Mouse (Mus musculus): ENCODE results near the gene Slc15a2. TPM values are rescaled to one million over a fixed set of nuclear protein-coding genes. Genes with fewer than 3 reads are reported as not detected.

Gene Slc15a2
- polyA plus RNA-seq, 1 experiment from 2014 or later = 1.8 TPM

DNA sequence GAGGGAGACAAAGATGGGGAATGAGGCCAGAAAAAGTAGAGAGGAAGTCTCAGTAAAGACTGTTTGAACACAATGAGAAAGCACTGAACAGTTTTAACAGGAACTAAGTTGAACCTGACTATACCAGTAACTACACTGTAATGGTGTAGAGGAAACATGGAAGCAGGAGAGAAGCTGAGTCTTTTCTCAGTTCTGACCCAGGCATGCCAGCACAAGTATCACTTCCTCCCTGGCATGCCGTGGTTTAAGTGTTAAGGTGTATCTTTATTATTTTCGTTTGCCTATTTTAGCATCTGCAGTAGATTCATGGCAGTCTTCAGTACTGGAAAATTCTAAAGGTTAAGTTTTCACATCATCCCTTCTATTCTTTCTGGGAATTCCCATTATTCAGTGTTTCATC, 10.2 kb upstream of the Slc15a2 start:
- Histone ChIP-seq H3K36me3 (replicated peaks) (no peaks in the 10 kb centered on the region), H3K4me1 (no peaks in the 10 kb centered on the region), H3K4me3 (no peak overlapping the region), H3K27ac (no peak overlapping the region), H3K9me3 (no peaks in the 10 kb centered on the region), H3K27me3 (ENCODE audit: poor library complexity, severe bottlenecking) (no peaks in the 10 kb centered on the region)
- no peak for DNase-seq (ENCODE audit: extremely low spot score, low spot score)
- WGBS = 74% methylated on average over 2 of the region's 2 CpGs

DNA sequence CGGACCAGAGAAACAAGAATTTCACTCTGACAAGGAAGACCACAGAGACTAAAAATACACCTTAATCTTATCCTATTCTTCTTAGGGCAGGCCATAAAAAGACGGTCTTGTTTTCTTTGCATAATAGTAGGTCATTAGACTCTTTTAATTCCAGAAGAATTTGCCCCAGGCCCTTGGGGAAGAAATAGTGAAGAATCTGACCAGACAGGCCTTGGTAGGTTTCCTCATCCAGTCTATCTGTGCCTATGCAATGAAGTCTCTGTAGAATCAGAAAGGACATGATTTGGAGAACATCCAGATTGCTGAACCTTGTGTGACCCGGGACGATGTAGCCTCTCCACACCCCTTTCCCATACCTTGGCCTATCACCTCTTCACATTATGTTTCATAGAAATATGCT, 5.4 kb upstream of the Slc15a2 start:
- 88% methylated on average over 4 of the region's 4 CpGs for WGBS
- Histone ChIP-seq H3K27me3 (ENCODE audit: poor library complexity, severe bottlenecking) (no peaks in the 10 kb centered on the region), H3K4me1 (no peaks in the 10 kb centered on the region), H3K4me3 (no peak overlapping the region), H3K9me3 (no peaks in the 10 kb centered on the region), H3K27ac (no peak overlapping the region), H3K36me3 (replicated peaks) (no peaks in the 10 kb centered on the region)
- DNase-seq (ENCODE audit: extremely low spot score, low spot score) = no peak

DNA sequence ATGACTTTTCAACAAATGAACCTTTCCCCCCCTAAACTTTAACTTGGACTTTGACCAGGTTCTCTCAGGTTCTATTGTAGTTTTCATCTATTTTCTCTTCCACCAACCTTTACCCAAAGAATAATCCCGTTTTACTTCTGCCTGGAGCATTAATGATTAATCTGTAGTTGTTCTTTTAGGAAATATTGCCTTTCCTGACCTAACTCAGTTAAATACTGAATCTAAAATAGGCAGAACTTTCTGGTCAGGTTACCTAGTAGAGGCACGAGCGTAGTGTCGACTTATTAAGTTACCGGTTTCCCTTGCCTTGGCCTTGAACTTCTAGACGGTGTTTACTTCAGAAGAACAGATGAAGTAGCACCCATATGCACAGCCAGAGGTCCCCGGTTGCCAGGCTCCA, 1.7 kb upstream of the Slc15a2 start:
- WGBS = 90% methylated on average over 7 of the region's 7 CpGs
- Histone ChIP-seq H3K4me1 (no peaks in the 10 kb centered on the region), H3K36me3 (replicated peaks) (no peaks in the 10 kb centered on the region), H3K4me3 (no peak overlapping the region), H3K27ac (no peak overlapping the region), H3K9me3 (no peaks in the 10 kb centered on the region), H3K27me3 (ENCODE audit: poor library complexity, severe bottlenecking) (no peaks in the 10 kb centered on the region)
- no peak for DNase-seq (ENCODE audit: extremely low spot score, low spot score)

DNA sequence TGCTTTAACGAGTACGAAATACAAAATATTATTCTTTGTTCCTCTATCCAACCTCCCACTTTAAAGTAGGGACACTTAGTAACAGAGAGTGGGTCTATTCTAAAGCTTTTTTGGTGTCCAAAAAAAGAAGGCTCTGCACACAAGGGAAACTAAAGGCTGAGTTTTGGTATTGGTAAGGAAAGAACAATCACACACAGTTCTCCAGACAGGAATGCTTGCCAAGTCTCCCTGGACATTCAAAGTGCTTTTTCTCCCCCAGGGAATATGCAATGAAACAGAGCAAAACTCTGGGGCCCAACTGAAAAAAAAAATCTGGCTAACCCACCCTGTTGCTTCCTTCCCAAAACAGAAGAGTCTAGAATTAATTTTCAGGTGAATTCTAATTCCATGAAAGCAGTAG, 616 bp downstream of the Slc15a2 start:
- DNase-seq (ENCODE audit: extremely low spot score, low spot score) = no peak

DNA sequence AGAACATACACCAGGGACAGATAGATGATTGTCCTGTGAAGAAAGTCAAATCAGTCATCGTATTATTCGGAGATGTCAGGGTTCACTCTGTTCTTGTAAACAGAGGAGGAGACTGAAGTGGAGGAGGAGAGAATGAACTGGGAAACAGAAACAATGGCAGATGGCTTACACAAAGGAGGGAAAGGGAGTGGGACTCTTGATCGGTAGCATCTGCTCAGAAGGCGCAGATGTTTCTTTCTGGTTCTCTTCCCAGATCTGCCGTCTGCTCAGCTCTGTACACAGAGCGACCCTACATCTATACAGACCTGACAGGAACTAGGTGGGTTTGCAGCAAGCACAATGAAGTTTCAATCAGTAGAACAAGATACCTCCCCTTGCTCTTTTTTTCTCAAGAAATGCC, 9.1 kb downstream of the Slc15a2 start:
- Histone ChIP-seq H3K36me3 (replicated peaks) (no peaks in the 10 kb centered on the region), H3K4me1 (peaks cover 6% of the 10 kb centered on the region), H3K27me3 (ENCODE audit: poor library complexity, severe bottlenecking) (no peaks in the 10 kb centered on the region), H3K27ac (no peak overlapping the region), H3K4me3 (no peak overlapping the region), H3K9me3 (no peaks in the 10 kb centered on the region)
- 93% methylated on average over 6 of the region's 6 CpGs for WGBS
- DNase-seq (ENCODE audit: extremely low spot score, low spot score) = no peak

More for the DNA sequence above, 616 bp downstream of the Slc15a2 start:
- H3K27ac ChIP-seq = no peak overlapping the region
- H3K36me3 ChIP-seq (replicated peaks) = no peaks in the 10 kb centered on the region
- 92% methylated on average over 2 of the region's 2 CpGs for WGBS
- H3K27me3 ChIP-seq (ENCODE audit: poor library complexity, severe bottlenecking) = no peaks in the 10 kb centered on the region
- H3K4me3 ChIP-seq = no peak overlapping the region
- H3K4me1 ChIP-seq = no peaks in the 10 kb centered on the region
- no peaks in the 10 kb centered on the region for H3K9me3 ChIP-seq

DNA sequence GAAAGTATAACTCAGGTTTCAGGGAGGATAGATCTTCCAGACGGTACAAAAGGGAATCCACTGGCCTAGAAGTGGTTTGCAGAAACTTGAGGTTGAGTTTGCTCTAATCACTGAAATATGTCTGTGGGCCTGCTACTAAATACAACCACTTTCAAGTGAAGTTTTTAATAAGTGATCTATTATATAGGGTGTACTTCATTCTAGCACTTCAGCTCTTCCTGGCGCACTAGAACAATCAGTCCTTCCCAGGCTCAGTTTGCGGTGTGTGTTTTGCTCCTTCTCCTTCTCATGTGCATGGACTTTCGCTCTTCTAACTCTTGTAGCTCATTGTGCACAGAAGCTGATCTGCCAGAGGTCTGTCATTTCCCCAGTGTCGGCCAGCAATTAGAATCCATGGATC, 11.8 kb downstream of the Slc15a2 start:
- no peak overlapping the region for H3K4me3 ChIP-seq
- no peaks in the 10 kb centered on the region for H3K9me3 ChIP-seq
- no peaks in the 10 kb centered on the region for H3K27me3 ChIP-seq (ENCODE audit: poor library complexity, severe bottlenecking)
- H3K27ac ChIP-seq = no peak overlapping the region
- no peak for DNase-seq (ENCODE audit: extremely low spot score, low spot score)
- peaks cover 6% of the 10 kb centered on the region for H3K4me1 ChIP-seq
- H3K36me3 ChIP-seq (replicated peaks) = no peaks in the 10 kb centered on the region
- WGBS = 95% methylated on average over 5 of the region's 5 CpGs

DNA sequence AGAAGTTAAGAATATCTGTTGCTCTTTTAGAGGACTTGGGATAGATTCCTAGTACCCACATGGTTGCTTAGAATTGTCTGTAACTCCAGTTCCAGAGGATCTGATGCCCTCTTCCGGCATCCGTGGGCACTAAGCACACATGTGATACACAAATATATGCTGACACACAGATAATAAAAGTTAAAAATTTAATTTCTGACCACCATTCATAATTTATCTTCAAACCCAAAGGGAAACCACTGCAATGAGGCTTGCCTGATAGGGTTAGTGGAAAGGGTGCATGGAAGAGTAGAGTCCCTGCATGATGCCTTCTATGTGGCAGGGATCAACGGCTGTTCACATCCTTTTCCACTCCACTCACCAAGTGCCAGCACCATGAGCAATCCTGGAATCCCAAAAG, 13.1 kb downstream of the Slc15a2 start:
- Histone ChIP-seq H3K27me3 (ENCODE audit: poor library complexity, severe bottlenecking) (no peaks in the 10 kb centered on the region), H3K27ac (no peak overlapping the region), H3K4me3 (no peak overlapping the region), H3K9me3 (no peaks in the 10 kb centered on the region), H3K4me1 (peaks cover 6% of the 10 kb centered on the region), H3K36me3 (replicated peaks) (no peaks in the 10 kb centered on the region)
- 91% methylated on average over 3 of the region's 3 CpGs for WGBS
- no peak for DNase-seq (ENCODE audit: extremely low spot score, low spot score)

DNA sequence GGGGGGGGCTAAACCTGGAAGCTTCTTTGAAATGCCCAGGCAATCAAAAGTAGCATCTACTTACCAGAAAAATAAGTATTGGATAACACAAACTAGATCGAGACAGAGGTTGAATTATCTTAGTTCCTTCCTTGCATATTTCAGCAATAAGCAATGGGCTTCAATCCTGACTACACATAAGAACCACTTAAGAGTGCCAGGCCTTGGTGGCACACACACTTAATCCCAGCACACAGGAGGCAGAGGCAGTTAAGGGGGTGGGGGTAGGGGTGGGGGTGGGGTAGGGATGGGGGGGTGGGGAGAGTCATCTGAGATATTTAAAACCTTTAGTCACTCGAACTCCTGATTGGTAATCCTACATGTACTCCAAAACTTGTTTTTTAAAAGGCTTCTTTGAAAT, 13.5 kb downstream of the Slc15a2 start:
- Histone ChIP-seq H3K36me3 (replicated peaks) (no peaks in the 10 kb centered on the region), H3K4me1 (peaks cover 6% of the 10 kb centered on the region), H3K9me3 (no peaks in the 10 kb centered on the region), H3K27ac (no peak overlapping the region), H3K4me3 (no peak overlapping the region), H3K27me3 (ENCODE audit: poor library complexity, severe bottlenecking) (no peaks in the 10 kb centered on the region)
- WGBS = 56% methylated on average over 2 of the region's 2 CpGs
- no peak for DNase-seq (ENCODE audit: extremely low spot score, low spot score)

DNA sequence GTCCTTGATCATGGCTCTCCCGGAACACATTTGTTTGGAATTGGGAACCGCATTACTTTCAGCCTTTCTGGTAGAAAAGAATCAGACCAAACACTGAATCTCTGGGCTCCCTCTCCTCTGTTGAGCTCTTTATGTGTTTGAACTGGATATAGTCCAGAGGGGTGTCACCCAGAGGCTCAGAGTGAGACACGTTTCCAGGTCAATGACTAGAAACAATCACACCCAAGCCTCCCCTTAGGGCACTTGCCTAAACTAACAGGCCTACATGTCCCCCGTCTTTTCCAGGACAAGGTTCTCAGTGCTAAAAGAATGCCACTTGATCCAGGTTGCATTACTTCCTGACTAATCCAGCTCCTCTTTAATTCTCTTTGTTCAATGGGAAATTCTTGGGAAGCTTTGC, 13.9 kb downstream of the Slc15a2 start:
- Histone ChIP-seq H3K36me3 (replicated peaks) (no peaks in the 10 kb centered on the region), H3K4me1 (peaks cover 6% of the 10 kb centered on the region), H3K27ac (no peak overlapping the region), H3K4me3 (no peak overlapping the region), H3K27me3 (ENCODE audit: poor library complexity, severe bottlenecking) (no peaks in the 10 kb centered on the region), H3K9me3 (no peaks in the 10 kb centered on the region)
- 39% methylated on average over 4 of the region's 4 CpGs for WGBS
- DNase-seq (ENCODE audit: extremely low spot score, low spot score) = no peak

DNA sequence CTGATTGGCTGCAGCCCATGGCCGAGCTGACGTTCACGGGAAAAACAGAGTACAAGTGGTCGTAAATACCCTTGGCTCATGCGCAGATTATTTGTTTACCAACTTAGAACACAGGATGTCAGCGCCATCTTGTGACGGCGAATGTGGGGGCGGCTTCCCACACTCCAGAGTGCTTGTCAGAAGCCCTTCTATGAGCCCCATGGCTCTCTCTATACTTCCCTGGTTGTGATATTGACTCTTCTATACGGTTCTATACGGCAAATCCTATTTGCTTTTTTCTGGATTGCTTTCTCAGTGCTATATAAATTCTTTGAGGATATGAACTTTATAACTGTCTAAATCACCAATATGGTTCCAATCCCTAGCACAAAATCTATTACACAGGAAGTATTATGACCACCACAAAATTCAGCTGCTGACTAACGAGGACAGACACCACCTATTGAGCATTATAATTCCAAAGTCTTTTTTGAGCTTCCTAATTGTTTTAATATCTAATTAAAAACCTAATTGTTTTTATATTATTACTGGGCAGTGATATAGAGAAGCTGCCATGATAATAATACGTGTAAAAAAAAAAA, 14.5 kb downstream of the Slc15a2 start:
- Histone ChIP-seq H3K4me1 (peaks cover 6% of the 10 kb centered on the region), H3K27me3 (ENCODE audit: poor library complexity, severe bottlenecking) (no peaks in the 10 kb centered on the region), H3K4me3 (no peak overlapping the region), H3K36me3 (replicated peaks) (no peaks in the 10 kb centered on the region), H3K27ac (no peak overlapping the region), H3K9me3 (no peaks in the 10 kb centered on the region)
- 72% methylated on average over 9 of the region's 13 CpGs for WGBS
- DNase-seq (ENCODE audit: extremely low spot score, low spot score) = no peak

DNA sequence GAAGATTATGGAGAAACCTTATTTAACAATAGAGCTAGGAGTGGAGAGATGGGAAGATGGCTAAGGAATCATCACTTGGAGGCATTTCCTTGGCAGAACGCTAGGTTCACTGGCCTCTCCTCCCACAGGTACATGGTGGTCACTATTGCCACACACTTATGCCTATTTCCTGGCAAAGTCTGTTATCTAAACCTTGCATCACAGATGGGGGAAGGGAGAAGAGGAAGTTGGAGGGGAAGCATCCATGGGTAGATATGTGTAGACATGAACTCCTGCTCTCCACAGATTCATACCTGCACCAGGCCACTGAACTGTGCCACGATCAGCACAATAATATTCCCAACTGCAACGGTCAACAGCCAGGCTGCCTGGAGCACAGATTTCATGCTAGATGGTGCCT, 32.8 kb downstream of the Slc15a2 start:
- no peak for DNase-seq (ENCODE audit: extremely low spot score, low spot score)
- H3K27ac ChIP-seq = no peak overlapping the region
- H3K4me1 ChIP-seq = no peaks in the 10 kb centered on the region
- H3K36me3 ChIP-seq (replicated peaks) = no peaks in the 10 kb centered on the region
- H3K4me3 ChIP-seq = no peak overlapping the region
- 94% methylated on average over 3 of the region's 3 CpGs for WGBS
- H3K27me3 ChIP-seq (ENCODE audit: poor library complexity, severe bottlenecking) = no peaks in the 10 kb centered on the region
- no peaks in the 10 kb centered on the region for H3K9me3 ChIP-seq

DNA sequence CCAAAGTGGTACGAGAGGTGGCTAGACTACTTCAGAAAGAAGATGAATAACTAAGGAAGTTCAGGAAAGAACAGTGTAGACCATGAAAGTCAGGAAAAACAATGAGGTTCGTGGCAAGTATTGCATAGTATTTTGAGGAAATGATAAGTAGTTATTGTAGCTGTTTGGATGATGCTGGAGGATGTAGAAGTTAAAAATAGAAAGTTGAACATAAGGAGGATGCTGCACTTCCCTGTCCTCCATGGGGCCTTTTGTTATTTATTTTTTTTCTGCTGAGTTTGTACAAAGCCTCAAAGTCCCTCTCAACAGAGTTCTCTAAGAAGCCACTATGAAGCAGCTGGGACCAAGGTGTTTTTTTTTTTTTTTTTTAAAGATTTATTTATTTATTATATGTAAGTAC, 37.0 kb downstream of the Slc15a2 start:
- 79% methylated on average over 2 of the region's 2 CpGs for WGBS
- no peaks in the 10 kb centered on the region for H3K9me3 ChIP-seq
- H3K36me3 ChIP-seq (replicated peaks) = no peaks in the 10 kb centered on the region
- DNase-seq (ENCODE audit: extremely low spot score, low spot score) = no peak
- H3K4me3 ChIP-seq = no peak overlapping the region
- no peak overlapping the region for H3K27ac ChIP-seq
- H3K27me3 ChIP-seq (ENCODE audit: poor library complexity, severe bottlenecking) = no peaks in the 10 kb centered on the region
- H3K4me1 ChIP-seq = no peaks in the 10 kb centered on the region

DNA sequence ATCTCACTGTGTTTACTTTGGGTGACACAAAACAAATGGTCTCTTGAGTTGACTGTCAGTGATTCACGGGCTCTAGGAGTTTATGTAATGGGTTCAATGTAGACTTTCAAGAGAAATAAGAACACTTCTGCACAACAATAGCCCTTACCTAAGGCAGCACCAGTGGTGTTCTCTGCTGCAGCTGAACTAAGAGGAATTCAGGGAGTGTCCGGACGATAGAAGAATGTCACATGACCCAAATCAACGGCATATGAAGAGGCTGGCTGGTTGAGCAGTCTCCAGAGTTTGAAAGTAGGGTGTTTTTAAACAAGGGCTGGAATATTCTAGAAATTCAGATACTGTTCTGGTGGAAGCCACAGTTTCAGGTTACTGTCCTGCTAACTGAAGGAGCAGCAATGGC, 37.7 kb downstream of the Slc15a2 start:
- H3K27ac ChIP-seq = no peak overlapping the region
- no peaks in the 10 kb centered on the region for H3K4me1 ChIP-seq
- H3K27me3 ChIP-seq (ENCODE audit: poor library complexity, severe bottlenecking) = no peaks in the 10 kb centered on the region
- H3K4me3 ChIP-seq = no peak overlapping the region
- H3K9me3 ChIP-seq = no peaks in the 10 kb centered on the region
- no peak for DNase-seq (ENCODE audit: extremely low spot score, low spot score)
- no peaks in the 10 kb centered on the region for H3K36me3 ChIP-seq (replicated peaks)
- 88% methylated on average over 4 of the region's 4 CpGs for WGBS

DNA sequence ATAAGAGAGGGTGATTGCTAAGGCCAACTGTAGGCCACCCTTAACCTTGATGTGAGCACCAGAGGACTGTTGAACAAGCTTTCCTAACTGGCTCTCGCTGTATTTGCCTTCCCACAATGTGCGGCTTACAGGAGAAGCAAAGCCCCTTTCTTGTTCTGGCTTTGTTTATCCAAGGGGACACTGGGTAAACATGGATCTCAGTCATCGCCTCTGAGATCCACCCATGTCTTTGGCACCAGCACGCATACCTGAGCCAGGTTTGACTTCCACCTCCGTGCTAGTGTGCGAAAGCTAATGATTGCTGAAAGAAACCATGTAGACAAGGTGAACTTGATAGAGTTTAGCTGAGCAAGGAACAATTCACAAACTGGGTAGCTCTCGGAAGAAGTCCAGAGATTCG, 41.2 kb downstream of the Slc15a2 start:
- no peak for DNase-seq (ENCODE audit: extremely low spot score, low spot score)
- 90% methylated on average over 8 of the region's 8 CpGs for WGBS
- Histone ChIP-seq H3K9me3 (no peaks in the 10 kb centered on the region), H3K4me3 (no peak overlapping the region), H3K36me3 (replicated peaks) (no peaks in the 10 kb centered on the region), H3K27me3 (ENCODE audit: poor library complexity, severe bottlenecking) (no peaks in the 10 kb centered on the region), H3K27ac (no peak overlapping the region), H3K4me1 (no peaks in the 10 kb centered on the region)
